Mouse (Mus musculus) ovary, adult 10 weeks (tissue): Measurements from ENCODE around the gene Dennd5a. TPM values are rescaled to one million over a fixed set of nuclear protein-coding genes. Genes with fewer than 3 reads are reported as not detected.

Experiments used
- polyA plus RNA-seq: library from polyadenylated mRNA; stranded (reverse); fragments of 350-450 nt; fragmentation: Illumina TruSeq; extraction: RNeasy Lipid Tissue Mini Kit (QIAGEN cat#74804); gene quantifications from one replicate; pipeline ENCODE4 v1.2.3, GENCODE M21; 2014

The Dennd5a gene
- polyA plus RNA-seq: 128 TPM

GRCm38 (mm10) chr7:109959716-109960612 is at the start of gene Dennd5a:
TSS of gene Dennd5a (minus strand) at chr7:109960470.

GRCm38 (mm10) chr7:109986775-109987174 is 26.5 kb upstream of the Dennd5a start, which contains the start of gene Tmem41b:
TSS of gene Tmem41b (minus strand) at chr7:109986929.

GRCm38 (mm10) chr7:109865370-109866229 is 94.7 kb downstream of the Dennd5a start, which contains the start of gene Scube2:
TSS of gene Scube2 (minus strand) at chr7:109865679.

Other genes with a start within 250 kb of the Dennd5a start
- gene BC051019, start 236.6 kb downstream of the Dennd5a start, polyA plus RNA-seq: 0.31 TPM
- not detected for gene Ascl3, start 228.7 kb downstream of the Dennd5a start, polyA plus RNA-seq
- gene Tmem9b, start 207.6 kb downstream of the Dennd5a start, polyA plus RNA-seq: 70.4 TPM
- 0.68 TPM for gene Nrip3, start 178.4 kb downstream of the Dennd5a start, polyA plus RNA-seq
- 2.9 TPM for gene Scube2, start 94.8 kb downstream of the Dennd5a start, polyA plus RNA-seq
- gene Tmem41b, start 26.5 kb upstream of the Dennd5a start, polyA plus RNA-seq: 141 TPM
- gene Ipo7, start 57.8 kb upstream of the Dennd5a start, polyA plus RNA-seq: 337 TPM
- gene Zfp143, start 100.7 kb upstream of the Dennd5a start, polyA plus RNA-seq: 25.2 TPM
- gene Wee1, start 161.6 kb upstream of the Dennd5a start, polyA plus RNA-seq: 37.6 TPM